8 mouse cellular contexts compared by ENCODE assay signal in genomic region chr1:78216509-78217141, GRCm38 (mm10). TPM values are rescaled to one million over a fixed set of nuclear protein-coding genes. Genes with fewer than 3 reads are reported as not detected.
DNase-seq lines count a peak whose midpoint lies in the region; ATAC-seq lines count a peak whose summit lies in the region.

No protein-coding gene starts in this region.

- ATAC-seq in heart, embryonic 13.5 days (ENCODE audit: extremely low read depth, insufficient number of reproducible peaks, low FRiP score, low TSS enrichment), result no peak
- ATAC-seq in heart, embryonic 14.5 days (ENCODE audit: insufficient number of reproducible peaks, insufficient read depth, low FRiP score, low read depth), result no peak
- ATAC-seq in erythroblast, adult 5-6 weeks (replicated peaks; ENCODE audit: low FRiP score, poor library complexity, severe bottlenecking), result no peak
- ATAC-seq in megakaryocyte progenitor cell, adult 5-6 weeks (replicated peaks; ENCODE audit: poor library complexity), result no peak

- peaks cover 24% of the 10 kb centered on the region for H3K4me1 ChIP-seq in heart, embryonic 13.5 days
- peaks cover 5 to 18% of the 10 kb centered on the region in 2 experiments; a peak in 3 of 4 replicates for H3K4me1 ChIP-seq in heart, embryonic 14.5 days (ENCODE audit: control insufficient read depth in 2 of 2, insufficient read depth in 2 of 2, low read length in 2 of 2)
- H3K4me1 ChIP-seq in midbrain, embryonic 10.5 days, result peaks cover 34% of the 10 kb centered on the region

- H3K27me3 ChIP-seq in heart, embryonic 13.5 days (replicated peaks), result peaks cover 100% of the 10 kb centered on the region
- H3K27me3 ChIP-seq in heart, embryonic 14.5 days (ENCODE audit: control insufficient read depth, insufficient read depth, low read length), result peaks cover 98% of the 10 kb centered on the region
- peaks cover 100% of the 10 kb centered on the region for H3K27me3 ChIP-seq in midbrain, embryonic 10.5 days (ENCODE audit: low read depth, poor library complexity, severe bottlenecking)

- H3K4me3 ChIP-seq in heart, embryonic 13.5 days, result peak overlapping the region; percentile 67
- peak overlapping the region; percentile 61 to 63 for H3K4me3 ChIP-seq in heart, embryonic 14.5 days (ENCODE audit: control insufficient read depth in 1 of 2, insufficient read depth in 1 of 2, low read depth in 1 of 2, low read length in 2 of 2)
- H3K4me3 ChIP-seq in midbrain, embryonic 10.5 days, result peak overlapping the region; percentile 70

- peak overlapping the region; percentile 76 for H3K9ac ChIP-seq in heart, embryonic 13.5 days
- H3K9ac ChIP-seq in heart, embryonic 14.5 days (ENCODE audit: low read length), result peak overlapping the region; percentile 52

- no peak overlapping the region for H3K27ac ChIP-seq in heart, embryonic 13.5 days (replicated peaks)
- H3K27ac ChIP-seq in heart, embryonic 14.5 days (replicated peaks in 1 of 2; ENCODE audit: control insufficient read depth in 1 of 2, insufficient read depth in 1 of 2, low read depth in 2 of 2, low read length in 2 of 2), result no peak overlapping the region
- peak overlapping the region; percentile 83 for H3K27ac ChIP-seq in midbrain, embryonic 10.5 days (replicated peaks)

- H3K36me3 ChIP-seq in heart, embryonic 13.5 days, result no peaks in the 10 kb centered on the region
- no peaks in the 10 kb centered on the region for H3K36me3 ChIP-seq in heart, embryonic 14.5 days (ENCODE audit: control insufficient read depth, insufficient read depth, low read length)
- H3K36me3 ChIP-seq in midbrain, embryonic 10.5 days, result no peaks in the 10 kb centered on the region

- DNase-seq in heart, adult 9 months (ENCODE audit: low spot score in 2 of 2), result no peak
- peak; percentile 64 for DNase-seq in ZHBTc4 (ENCODE audit: low read depth, low spot score)
- DNase-seq in midbrain, embryonic 10.5 days (ENCODE audit: low spot score), result peak; percentile 70
- DNase-seq in thymus, adult 18-20 months, result no peak

- WGBS in heart, embryonic 13.5 days, result under 1% methylated on average over 52 of the region's 79 CpGs
- WGBS in heart, embryonic 14.5 days, result under 1% methylated on average over 50 of the region's 79 CpGs
- under 1% methylated on average over 70 of the region's 79 CpGs for WGBS in midbrain, embryonic 10.5 days

- peak overlapping the region; percentile 96 for H3K4me2 ChIP-seq in heart, embryonic 13.5 days
- peak overlapping the region; percentile 97 for H3K4me2 ChIP-seq in heart, embryonic 14.5 days (ENCODE audit: low read length)

- H3K9me3 ChIP-seq in heart, embryonic 13.5 days, result no peaks in the 10 kb centered on the region
- no peaks in the 10 kb centered on the region for H3K9me3 ChIP-seq in heart, embryonic 14.5 days (ENCODE audit: control insufficient read depth, low read length)
- no peaks in the 10 kb centered on the region for H3K9me3 ChIP-seq in midbrain, embryonic 10.5 days (replicated peaks)

RNA-seq across cellular contexts. Expression of gene Pax3, which starts 19.7 kb away (rescaled TPM):
- polyA plus RNA-seq in heart, embryonic 13.5 days (2015; fragmentation: Nextera tagmentation; extraction: Ambion mirVana), result 0.09 TPM in 1 of 2 replicates, not detected in the other
- polyA plus RNA-seq in heart, embryonic 14.5 days (2014; fragmentation: Nextera tagmentation; extraction: Ambion mirVana), result 0.08 TPM in 2 replicates
- 33.6 and 34.3 TPM in 2 replicates for polyA plus RNA-seq in midbrain, embryonic 10.5 days (2016; fragmentation: Nextera tagmentation; extraction: Ambion mirVana)
- not detected in 2 replicates for total RNA-seq in erythroblast, adult 5-6 weeks (2015; ENCODE audit: low replicate concordance)
- total RNA-seq in erythroblast, adult 5-6 weeks (2017; ENCODE audit: low replicate concordance), result not detected in 2 replicates
- total RNA-seq in megakaryocyte progenitor cell, adult 5-6 weeks (2015), result not detected in 2 replicates
- not detected in 2 replicates for total RNA-seq in megakaryocyte progenitor cell, adult 5-6 weeks (2017)

Comparison
In these comparisons a context has a peak if more than half of its experiments do, and no peak if none do; other contexts are left out.
1. DNase-seq: peak in ZHBTc4 (single experiment) and midbrain, embryonic 10.5 days (single experiment); none in heart, adult 9 months (0 of 2) and thymus, adult 18-20 months (0 of 2).
2. RNA of gene Pax3, which starts 19.7 kb away (polyA plus RNA-seq): 33.6 to 34.3 TPM in midbrain, embryonic 10.5 days; 0.09 TPM in heart, embryonic 13.5 days and 0.08 TPM in heart, embryonic 14.5 days; every median in the first group is over 10 times any median in the second.
3. Peak in every context shown above with its lines, with median percentiles within 50 percentile points of each other: H3K4me3 ChIP-seq.